Mouse (Mus musculus): Measurements from ENCODE around the gene Lag3. TPM values are rescaled to one million over a fixed set of nuclear protein-coding genes. Genes with fewer than 3 reads are reported as not detected.
A peak's percentile ranks its signal among the peaks of the same experiment; 100 is the strongest.
"Not testable (repeated sequence)": the region's sequence is repeated elsewhere in the genome, so short reads cannot be mapped to it uniquely, and the experiment has no call there.

The Lag3 gene
- polyA plus RNA-seq, 1 experiment, result not detected

GRCm38 (mm10) chr6:124904991-124905860, 6.3 kb downstream of the Lag3 start:
- no peaks in the 10 kb centered on the region for H3K36me3 ChIP-seq (ENCODE audit: control insufficient read depth)
- peaks cover 34% of the 10 kb centered on the region for H3K27me3 ChIP-seq (ENCODE audit: control insufficient read depth)
- H3K9me3 ChIP-seq (ENCODE audit: control insufficient read depth, low read length), result no peaks in the 10 kb centered on the region
- H3K4me1 ChIP-seq (ENCODE audit: control insufficient read depth), result peaks cover 17% of the 10 kb centered on the region
- TF ChIP-seq GATA1 (IDR thresholded peaks at IDR 0.05; ENCODE audit: low read length) (no peak), TAL1 (IDR thresholded peaks at IDR 0.05; ENCODE audit: low read length) (no peak)
- no peak overlapping the region for H3K4me3 ChIP-seq (replicated peaks)

GRCm38 (mm10) chr6:124904161-124904981, 7.1 kb downstream of the Lag3 start:
- no peaks in the 10 kb centered on the region for H3K9me3 ChIP-seq (ENCODE audit: control insufficient read depth, low read length)
- H3K27me3 ChIP-seq (ENCODE audit: control insufficient read depth), result peaks cover 25% of the 10 kb centered on the region
- TF ChIP-seq GATA1 (IDR thresholded peaks at IDR 0.05; ENCODE audit: low read length) (no peak), TAL1 (IDR thresholded peaks at IDR 0.05; ENCODE audit: low read length) (no peak)
- peak overlapping the region; percentile 63 for H3K4me3 ChIP-seq (replicated peaks)
- H3K4me1 ChIP-seq (ENCODE audit: control insufficient read depth), result peaks cover 15% of the 10 kb centered on the region
- H3K36me3 ChIP-seq (ENCODE audit: control insufficient read depth), result no peaks in the 10 kb centered on the region

- TF ChIP-seq GATA1 (IDR thresholded peaks at IDR 0.05; ENCODE audit: low read length), result no peak
- TF ChIP-seq TAL1 (IDR thresholded peaks at IDR 0.05; ENCODE audit: low read length), result no peak
- no peaks in the 10 kb centered on the region for H3K9me3 ChIP-seq (ENCODE audit: control insufficient read depth, low read length)
- H3K36me3 ChIP-seq (ENCODE audit: control insufficient read depth), result no peaks in the 10 kb centered on the region
- H3K4me1 ChIP-seq (ENCODE audit: control insufficient read depth), result peaks cover 15% of the 10 kb centered on the region
- H3K4me3 ChIP-seq (replicated peaks), result peak overlapping the region; percentile 63
- H3K27me3 ChIP-seq (ENCODE audit: control insufficient read depth), result peaks cover 19% of the 10 kb centered on the region
Measured at GRCm38 (mm10) chr6:124903580-124904151, 7.8 kb downstream of the Lag3 start.

- Histone ChIP-seq H3K9me3 (ENCODE audit: control insufficient read depth, low read length) (no peaks in the 10 kb centered on the region), H3K4me3 (replicated peaks) (no peak overlapping the region), H3K4me1 (ENCODE audit: control insufficient read depth) (peaks cover 15% of the 10 kb centered on the region), H3K27me3 (ENCODE audit: control insufficient read depth) (peaks cover 14% of the 10 kb centered on the region), H3K36me3 (ENCODE audit: control insufficient read depth) (no peaks in the 10 kb centered on the region)
- TF ChIP-seq GATA1 (IDR thresholded peaks at IDR 0.05; ENCODE audit: low read length), result no peak
- no peak for TF ChIP-seq TAL1 (IDR thresholded peaks at IDR 0.05; ENCODE audit: low read length)
Measured at GRCm38 (mm10) chr6:124901851-124902250, 9.7 kb downstream of the Lag3 start.

- Histone ChIP-seq H3K9me3 (ENCODE audit: control insufficient read depth, low read length) (no peaks in the 10 kb centered on the region), H3K36me3 (ENCODE audit: control insufficient read depth) (no peaks in the 10 kb centered on the region), H3K4me3 (replicated peaks) (no peak overlapping the region), H3K4me1 (ENCODE audit: control insufficient read depth) (peaks cover 15% of the 10 kb centered on the region), H3K27me3 (ENCODE audit: control insufficient read depth) (peaks cover 14% of the 10 kb centered on the region)
- TF ChIP-seq GATA1 (IDR thresholded peaks at IDR 0.05; ENCODE audit: low read length) (no peak), TAL1 (IDR thresholded peaks at IDR 0.05; ENCODE audit: low read length) (no peak)
Measured at GRCm38 (mm10) chr6:124900801-124901480, 10.6 kb downstream of the Lag3 start.

- Histone ChIP-seq H3K4me3 (replicated peaks) (no peak overlapping the region), H3K4me1 (ENCODE audit: control insufficient read depth) (peaks cover 15% of the 10 kb centered on the region), H3K9me3 (ENCODE audit: control insufficient read depth, low read length) (no peaks in the 10 kb centered on the region), H3K36me3 (ENCODE audit: control insufficient read depth) (no peaks in the 10 kb centered on the region), H3K27me3 (ENCODE audit: control insufficient read depth) (peaks cover 10% of the 10 kb centered on the region)
- no peak for TF ChIP-seq GATA1 (IDR thresholded peaks at IDR 0.05; ENCODE audit: low read length)
- no peak for TF ChIP-seq TAL1 (IDR thresholded peaks at IDR 0.05; ENCODE audit: low read length)
Measured at GRCm38 (mm10) chr6:124900056-124900800, 11.3 kb downstream of the Lag3 start.

- H3K9me3 ChIP-seq (ENCODE audit: control insufficient read depth, low read length), result no peaks in the 10 kb centered on the region
- H3K4me3 ChIP-seq (replicated peaks), result no peak overlapping the region
- peaks cover under 1% of the 10 kb centered on the region; the same call in 1 of the 2 replicates for H3K4me1 ChIP-seq (ENCODE audit: control insufficient read depth)
- H3K27me3 ChIP-seq (ENCODE audit: control insufficient read depth), result peaks cover 5% of the 10 kb centered on the region; the same call in 1 of the 2 replicates
- no peaks in the 10 kb centered on the region for H3K36me3 ChIP-seq (ENCODE audit: control insufficient read depth)
- TF ChIP-seq TAL1 (IDR thresholded peaks at IDR 0.05; ENCODE audit: low read length), result no peak
- TF ChIP-seq GATA1 (IDR thresholded peaks at IDR 0.05; ENCODE audit: low read length), result no peak
Measured at GRCm38 (mm10) chr6:124898359-124898758, 13.1 kb downstream of the Lag3 start.

- not testable (repeated sequence) for H3K36me3 ChIP-seq (ENCODE audit: control insufficient read depth); H3K27me3 ChIP-seq (ENCODE audit: control insufficient read depth); H3K9me3 ChIP-seq (ENCODE audit: control insufficient read depth, low read length); H3K4me1 ChIP-seq (ENCODE audit: control insufficient read depth); H3K4me3 ChIP-seq (replicated peaks)
Measured at GRCm38 (mm10) chr6:124894113-124894512, 17.4 kb downstream of the Lag3 start.

Data from erythroblast, embryonic 14.5 days (primary cell).